Mouse (Mus musculus) forebrain, embryonic 11.5 days (tissue): ENCODE measurements at regions not wholly inside any gene's neighbourhood (a gene's known extent, or its start where the extent isn't known, plus 50 kb on each side); places are given as distances from the start of the nearest gene placed in this dataset. TPM values are rescaled to one million over a fixed set of nuclear protein-coding genes. Genes with fewer than 3 reads are reported as not detected.

Source experiments
- ATAC-seq: fragments of 200-750 bp; cut with Nextera tagmentation; replicated peaks from 2 replicates; pipeline ENCODE4 v1.8.0; 2017; ENCODE audit warnings: moderate TSS enrichment; ENCODE audit not compliant: low FRiP score
- DNase-seq: peaks from one replicate; pipeline ENCODE4 v3.0.0-alpha.2; 2017; ENCODE audit warnings: low spot score
- H3K27ac ChIP-seq: fragments of 300-500 bp; sonication (generic); 2 replicates; pipeline ENCODE4 v1.5.1; 2014; ENCODE audit warnings: low read depth, low read length
- H3K27me3 ChIP-seq: fragments of 300-500 bp; sonication (generic); 2 replicates; pipeline ENCODE4 v1.6.1; 2014; ENCODE audit warnings: mild to moderate bottlenecking, low read length, mixed read lengths; ENCODE audit not compliant: control insufficient read depth, insufficient read depth
- H3K36me3 ChIP-seq: fragments of 300-500 bp; sonication (generic); 2 replicates; pipeline ENCODE4 v1.6.1; 2014; ENCODE audit warnings: mild to moderate bottlenecking, low read length, moderate library complexity, mixed read lengths; ENCODE audit not compliant: control insufficient read depth, insufficient read depth
- H3K4me1 ChIP-seq: fragments of 300-500 bp; sonication (generic); replicated peaks from 2 replicates; pipeline ENCODE4 v1.6.1; 2014; ENCODE audit warnings: low read length, mixed read lengths; ENCODE audit not compliant: control insufficient read depth, insufficient read depth
- H3K4me2 ChIP-seq: fragments of 300-500 bp; sonication (generic); 2 replicates; pipeline ENCODE4 v1.6.1; 2014; ENCODE audit warnings: low read depth, mild to moderate bottlenecking, low read length, moderate library complexity, mixed read lengths; ENCODE audit not compliant: severe bottlenecking
- H3K4me3 ChIP-seq: fragments of 300-500 bp; sonication (generic); 2 replicates; pipeline ENCODE4 v1.5.1; 2014; ENCODE audit warnings: low read depth, low read length
- H3K9ac ChIP-seq: fragments of 300-500 bp; sonication (generic); 2 replicates; pipeline ENCODE4 v1.6.1; 2014; ENCODE audit warnings: low read length
- H3K9me3 ChIP-seq: fragments of 300-500 bp; sonication (generic); 2 replicates; pipeline ENCODE4 v1.6.1; 2016; ENCODE audit warnings: low read length, mixed read lengths; ENCODE audit not compliant: control insufficient read depth
- WGBS: fragments of 180-500 bp; shearing (Covaris S2); extraction: QIAGEN DNeasy Blood & Tissue Kit; methylation state at CpG from one replicate; pipeline ENCODE4 v1.1.7; 2014; 5-methylcytosine and 5-hydroxymethylcytosine counted together
- microRNA-seq: library from miRNA; unstranded; fragments of <30 nt; microRNA quantifications from one replicate; pipeline ENCODE4, GENCODE M21; 2016; ENCODE audit not compliant: insufficient number of aligned reads

DNA sequence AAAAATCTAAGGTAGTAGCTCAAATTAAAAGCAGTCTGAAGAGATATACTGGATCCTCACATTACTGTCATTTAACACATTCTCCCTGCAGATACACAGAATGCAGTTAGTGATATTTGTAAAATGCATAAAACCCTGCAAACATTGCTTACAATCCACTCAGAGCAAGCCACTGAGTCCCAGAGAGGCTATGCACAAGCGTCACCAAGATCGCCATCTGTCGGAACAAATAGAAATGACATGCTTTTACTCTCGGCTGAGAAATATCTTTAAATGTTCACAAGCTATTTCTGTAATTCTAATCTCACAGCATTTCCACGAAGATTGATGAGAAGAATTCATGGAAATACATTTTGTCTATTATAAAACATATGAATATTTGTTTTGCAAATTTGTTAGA, 139.7 kb upstream of the Steap4 start:
- Histone ChIP-seq H3K4me1 (no peaks in the 10 kb centered on the region), H3K27me3 (no peaks in the 10 kb centered on the region), H3K36me3 (no peaks in the 10 kb centered on the region), H3K27ac (no peak overlapping the region), H3K4me2 (no peak overlapping the region), H3K9me3 (no peaks in the 10 kb centered on the region), H3K4me3 (no peak overlapping the region), H3K9ac (no peak overlapping the region)
- ATAC-seq (no peak), DNase-seq (no peak)
- 37% methylated on average over 5 of the region's 5 CpGs for WGBS

GRCm38 (mm10) chr5:7821700-7822099, 138.6 kb upstream of the Steap4 start:
- no peaks in the 10 kb centered on the region for H3K36me3 ChIP-seq
- ATAC-seq (no peak), DNase-seq (no peak)
- H3K4me2 ChIP-seq, result no peak overlapping the region
- no peaks in the 10 kb centered on the region for H3K9me3 ChIP-seq
- H3K4me1 ChIP-seq, result no peaks in the 10 kb centered on the region
- 74% methylated on average over 3 of the region's 3 CpGs for whole genome bisulfite sequencing
- no peak overlapping the region for H3K9ac ChIP-seq
- no peak overlapping the region for H3K27ac ChIP-seq
- no peaks in the 10 kb centered on the region for H3K27me3 ChIP-seq
- no peak overlapping the region for H3K4me3 ChIP-seq

DNA sequence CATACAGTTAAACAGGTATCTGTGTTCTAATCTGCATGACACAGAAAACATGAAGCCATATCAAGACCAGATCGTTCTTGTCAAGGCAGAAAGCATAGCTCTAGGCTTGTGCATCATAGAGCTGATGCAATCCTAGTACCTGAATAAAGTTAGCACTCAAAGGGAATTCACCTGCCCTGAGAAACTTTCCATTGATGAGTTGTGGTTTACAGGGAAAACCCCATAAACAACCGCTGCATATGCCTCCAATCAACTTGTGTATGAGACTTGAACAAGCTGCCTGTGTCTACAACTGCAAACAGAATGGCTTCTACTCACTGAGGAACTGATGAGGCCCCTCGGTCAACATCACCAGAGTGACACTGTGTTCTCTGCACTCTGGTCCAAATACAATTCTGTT, 130.6 kb upstream of the Steap4 start:
- Histone ChIP-seq H3K27me3 (no peaks in the 10 kb centered on the region), H3K27ac (no peak overlapping the region), H3K4me1 (no peaks in the 10 kb centered on the region), H3K9ac (no peak overlapping the region), H3K4me3 (no peak overlapping the region), H3K4me2 (no peak overlapping the region), H3K9me3 (no peaks in the 10 kb centered on the region), H3K36me3 (no peaks in the 10 kb centered on the region)
- DNase-seq (no peak), ATAC-seq (no peak)
- 83% methylated on average over 3 of the region's 3 CpGs for WGBS

GRCm38 (mm10) chr5:7833812-7834211, 126.4 kb upstream of the Steap4 start:
- no peaks in the 10 kb centered on the region for H3K36me3 ChIP-seq
- no peak overlapping the region for H3K4me3 ChIP-seq
- H3K27me3 ChIP-seq, result no peaks in the 10 kb centered on the region
- H3K4me1 ChIP-seq, result no peaks in the 10 kb centered on the region
- H3K9ac ChIP-seq, result no peak overlapping the region
- H3K4me2 ChIP-seq, result no peak overlapping the region
- no peak overlapping the region for H3K27ac ChIP-seq
- DNase-seq (no peak), ATAC-seq (no peak)
- no peaks in the 10 kb centered on the region for H3K9me3 ChIP-seq
- 92% methylated on average over 1 of the region's 1 CpGs for WGBS

DNA sequence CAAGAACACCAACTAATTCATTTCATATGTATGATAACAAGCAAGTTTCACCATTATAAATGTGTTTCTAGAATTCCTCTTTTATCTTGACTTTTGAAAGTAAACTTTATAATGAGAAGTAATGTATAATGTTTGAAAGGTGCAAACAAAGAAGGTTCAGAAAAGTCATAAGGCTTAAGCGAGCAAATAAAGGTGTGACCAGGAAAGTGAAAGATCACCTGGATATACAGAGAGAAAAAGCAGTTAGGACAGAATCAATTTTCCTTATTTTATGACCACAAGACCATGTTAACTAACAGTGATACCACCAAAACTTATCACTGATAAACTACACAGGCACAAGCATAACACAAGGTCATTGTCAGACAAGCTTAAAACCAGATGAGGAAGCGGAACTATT, 97.2 kb upstream of the Steap4 start:
- Histone ChIP-seq H3K4me3 (no peak overlapping the region), H3K9me3 (no peaks in the 10 kb centered on the region), H3K27ac (no peak overlapping the region), H3K27me3 (no peaks in the 10 kb centered on the region), H3K9ac (no peak overlapping the region), H3K4me1 (no peaks in the 10 kb centered on the region), H3K4me2 (no peak overlapping the region), H3K36me3 (no peaks in the 10 kb centered on the region)
- no peak for ATAC-seq
- DNase-seq, result no peak
- WGBS, result 91% methylated on average over 2 of the region's 2 CpGs

DNA sequence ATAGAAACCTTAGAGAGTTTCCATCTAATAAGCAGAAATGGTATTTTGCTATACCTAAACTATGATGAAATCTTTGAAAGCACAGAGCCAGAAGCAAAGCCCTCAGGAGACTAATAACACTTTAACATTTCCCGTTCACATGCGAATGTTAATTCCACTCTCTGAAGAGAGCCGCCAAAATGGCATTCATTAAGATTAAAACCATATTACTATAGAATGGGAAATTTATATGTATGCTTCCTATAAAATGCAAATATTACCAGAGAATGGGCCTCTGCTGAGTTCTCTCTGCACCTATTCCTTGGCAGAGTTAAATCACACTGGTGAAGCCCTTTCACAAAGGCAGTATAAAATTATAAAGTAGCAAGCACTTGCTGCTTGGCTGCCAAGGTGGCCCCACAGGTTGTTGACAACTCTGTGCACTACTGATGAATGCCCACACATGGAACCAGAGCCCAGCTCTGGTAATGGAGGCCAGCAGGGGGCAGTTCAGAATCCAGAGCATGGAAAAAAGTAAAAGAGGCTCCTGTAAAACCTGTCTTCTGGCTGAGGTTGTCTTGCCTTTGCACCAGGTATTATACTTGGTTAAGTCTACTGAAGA, 94.1 kb upstream of the Steap4 start:
- Histone ChIP-seq H3K4me3 (no peak overlapping the region), H3K9me3 (no peaks in the 10 kb centered on the region), H3K4me1 (no peaks in the 10 kb centered on the region), H3K9ac (no peak overlapping the region), H3K27me3 (no peaks in the 10 kb centered on the region), H3K36me3 (no peaks in the 10 kb centered on the region), H3K27ac (no peak overlapping the region), H3K4me2 (no peak overlapping the region)
- ATAC-seq (no peak), DNase-seq (no peak)
- WGBS, result 91% methylated on average over 3 of the region's 3 CpGs

- Histone ChIP-seq H3K9me3 (no peaks in the 10 kb centered on the region), H3K4me3 (no peak overlapping the region), H3K27ac (no peak overlapping the region), H3K27me3 (no peaks in the 10 kb centered on the region), H3K36me3 (no peaks in the 10 kb centered on the region), H3K4me2 (no peak overlapping the region), H3K9ac (no peak overlapping the region), H3K4me1 (no peaks in the 10 kb centered on the region)
- WGBS, result 72% methylated on average over 3 of the region's 3 CpGs
- ATAC-seq (no peak), DNase-seq (peak; percentile 52)
Observed at GRCm38 (mm10) chr5:7899537-7899936, 60.7 kb upstream of the Steap4 start.

Small RNAs in the stretch of these regions (microRNA-seq; reads per million reads assigned to microRNA genes)
- gene Gm22196, result not detected
